Mouse (Mus musculus) heart, embryonic 15.5 days (tissue): ENCODE measurements around the gene Ino80b. TPM values are rescaled to one million over a fixed set of nuclear protein-coding genes. Genes with fewer than 3 reads are reported as not detected.

Source experiments
- ATAC-seq: fragments of 200-750 bp; cut with Nextera tagmentation; replicated peaks from 2 replicates; pipeline ENCODE4 v1.8.0; 2017; ENCODE audit warnings: low read depth, moderate TSS enrichment; ENCODE audit not compliant: insufficient number of reproducible peaks, insufficient read depth, low FRiP score
- H3K27ac ChIP-seq: fragments of 300-500 bp; sonication (generic); 2 replicates; pipeline ENCODE4 v1.5.1; 2015; ENCODE audit warnings: mild to moderate bottlenecking, inconsistent platforms
- H3K27me3 ChIP-seq: fragments of 300-500 bp; sonication (generic); 2 replicates; pipeline ENCODE4 v1.6.1; 2015; ENCODE audit warnings: inconsistent platforms
- H3K36me3 ChIP-seq: fragments of 300-500 bp; sonication (generic); 2 replicates; pipeline ENCODE4 v1.6.1; 2015; ENCODE audit warnings: mild to moderate bottlenecking, inconsistent platforms
- H3K4me1 ChIP-seq: fragments of 300-500 bp; sonication (generic); replicated peaks from 2 replicates; pipeline ENCODE4 v1.6.1; 2015; ENCODE audit warnings: inconsistent platforms
- H3K4me2 ChIP-seq: fragments of 300-500 bp; sonication (generic); 2 replicates; pipeline ENCODE4 v1.6.1; 2015; ENCODE audit warnings: inconsistent platforms, mild to moderate bottlenecking, moderate library complexity
- H3K4me3 ChIP-seq: fragments of 300-500 bp; sonication (generic); 2 replicates; pipeline ENCODE4 v1.5.1; 2015; ENCODE audit warnings: mild to moderate bottlenecking, inconsistent platforms
- H3K9ac ChIP-seq: fragments of 300-500 bp; sonication (generic); 2 replicates; pipeline ENCODE4 v1.6.1; 2015; ENCODE audit warnings: mild to moderate bottlenecking, inconsistent platforms
- H3K9me3 ChIP-seq: fragments of 300-500 bp; sonication (generic); replicated peaks from 2 replicates; pipeline ENCODE4 v1.6.1; 2016; ENCODE audit warnings: inconsistent platforms
- WGBS: fragments of 180-500 bp; shearing (Covaris S2); methylation state at CpG from one replicate; pipeline ENCODE4 v1.1.7; 2015; ENCODE audit warnings: mixed read lengths; 5-methylcytosine and 5-hydroxymethylcytosine counted together
- microRNA counts: library from miRNA; unstranded; fragments of <30 nt; microRNA quantifications from one replicate; lab custom pipeline; 2016
- microRNA-seq: library from miRNA; unstranded; fragments of <30 nt; microRNA quantifications from one replicate; pipeline ENCODE4, GENCODE M21; 2016
- polyA plus RNA-seq: library from polyadenylated mRNA; unstranded; fragments of >200 nt; fragmentation: Nextera tagmentation; extraction: Ambion mirVana; gene quantifications from 2 replicates; pipeline ENCODE4 v1.2.1, GENCODE M21; 2015

The Ino80b gene
- polyA plus RNA-seq, 1 experiment from 2014 or later, result 7.4 TPM

GRCm38 (mm10) chr6:83077630-83078323 lies 47.5 kb downstream of the Ino80b start, which contains the start of gene Pcgf1:
Gene Pcgf1, plus strand, starts transcription at chr6:83077869.
- peak; percentile 53 for ATAC-seq
- H3K9ac ChIP-seq, result peak within 1 kb of the TSS; percentile 83

GRCm38 (mm10) chr6:83074979-83075378 lies 50.3 kb downstream of the Ino80b start:
- 8% methylated on average over 2 of the region's 2 CpGs for WGBS
- Histone ChIP-seq H3K4me3 (no peak overlapping the region), H3K9me3 (no peaks in the 10 kb centered on the region), H3K36me3 (no peaks in the 10 kb centered on the region), H3K9ac (no peak overlapping the region), H3K4me2 (no peak overlapping the region), H3K27ac (no peak overlapping the region), H3K4me1 (peaks cover 26% of the 10 kb centered on the region), H3K27me3 (peaks cover 74% of the 10 kb centered on the region)
- ATAC-seq, result no peak

More at GRCm38 (mm10) chr6:83077630-83078323, 47.5 kb downstream of the Ino80b start, which contains the start of gene Pcgf1:
- peak within 1 kb of the TSS; percentile 86 for H3K27ac ChIP-seq
- peaks cover 13% of the 10 kb centered on the region for H3K4me1 ChIP-seq
- H3K4me2 ChIP-seq, result peak within 1 kb of the TSS; percentile 99
- peaks cover 56% of the 10 kb centered on the region for H3K27me3 ChIP-seq
- no peaks in the 10 kb centered on the region for H3K9me3 ChIP-seq
- H3K4me3 ChIP-seq, result peak within 1 kb of the TSS; percentile 84
- WGBS, result 1% methylated on average over 54 of the region's 54 CpGs
- H3K36me3 ChIP-seq, result peaks cover 14% of the 10 kb centered on the region

MicroRNAs encoded within 50 kb of the gene (microRNA counts, 519-probe panel; counts per million panel counts)
- 1,589 counts per million, percentile 9 among the panel's probes with 10 or more counts for microRNA mmu-miR-3470a+mmu-miR-3470b (lab: Ali Mortazavi, UCI)

Small RNA genes lying within 50 kb of the gene (microRNA-seq; reads per million reads assigned to microRNA genes)
- gene Mir3470a, result not detected

Other genes with a start within 250 kb of the Ino80b start
- 0.37 and 1.1 TPM in 2 replicates for gene Sema4f, start 185.7 kb downstream of the Ino80b start, polyA plus RNA-seq
- 0.57 and 1.0 TPM in 2 replicates for gene M1ap, start 178.5 kb downstream of the Ino80b start, polyA plus RNA-seq
- 7.1 and 10.8 TPM in 2 replicates for gene Dok1, start 92.0 kb downstream of the Ino80b start, polyA plus RNA-seq
- gene Loxl3, start 91.3 kb downstream of the Ino80b start, polyA plus RNA-seq, result 7.5 and 11.9 TPM in 2 replicates
- 110 and 136 TPM in 2 replicates for gene Aup1, start 70.9 kb downstream of the Ino80b start, polyA plus RNA-seq
- 71.2 and 83.4 TPM in 2 replicates for gene Htra2, start 70.2 kb downstream of the Ino80b start, polyA plus RNA-seq
- 0.28 and 1.1 TPM in 2 replicates for gene Dqx1, start 67.6 kb downstream of the Ino80b start, polyA plus RNA-seq
- 0.37 and 1.5 TPM in 2 replicates for gene Tlx2, start 55.1 kb downstream of the Ino80b start, polyA plus RNA-seq
- 13.8 and 18.6 TPM in 2 replicates for gene Pcgf1, start 47.6 kb downstream of the Ino80b start, polyA plus RNA-seq
- gene Lbx2, start 39.1 kb downstream of the Ino80b start, polyA plus RNA-seq, result 0.42 and 0.48 TPM in 2 replicates
- gene Ccdc142, start 23.8 kb downstream of the Ino80b start, polyA plus RNA-seq, result 2.3 and 2.4 TPM in 2 replicates
- gene Gm42688, start 23.8 kb downstream of the Ino80b start, polyA plus RNA-seq, result 1.9 and 2.6 TPM in 2 replicates
- 136 and 164 TPM in 2 replicates for gene Mrpl53, start 16.4 kb downstream of the Ino80b start, polyA plus RNA-seq
- 17.6 and 27.8 TPM in 2 replicates for gene Mogs, start 9.9 kb downstream of the Ino80b start, polyA plus RNA-seq
- gene Wbp1, start 3.9 kb downstream of the Ino80b start, polyA plus RNA-seq, result 81.9 and 99.5 TPM in 2 replicates
- gene Rtkn, start 10.0 kb upstream of the Ino80b start, polyA plus RNA-seq, result 19.3 and 26.2 TPM in 2 replicates
- gene Wdr54, start 31.0 kb upstream of the Ino80b start, polyA plus RNA-seq, result 3.4 and 4.3 TPM in 2 replicates
- 0.91 and 1.6 TPM in 2 replicates for gene 1700003E16Rik, start 31.0 kb upstream of the Ino80b start, polyA plus RNA-seq
- gene Dctn1, start 40.5 kb upstream of the Ino80b start, polyA plus RNA-seq, result 60.3 and 82.8 TPM in 2 replicates
- gene Slc4a5, start 94.4 kb upstream of the Ino80b start, polyA plus RNA-seq, result 0.22 and 0.28 TPM in 2 replicates
- 21.0 and 24.1 TPM in 2 replicates for gene Mthfd2, start 200.5 kb upstream of the Ino80b start, polyA plus RNA-seq
- 28.1 and 38.4 TPM in 2 replicates for gene Mob1a, start 200.6 kb upstream of the Ino80b start, polyA plus RNA-seq
- 220 and 294 TPM in 2 replicates for gene Bola3, start 223.7 kb upstream of the Ino80b start, polyA plus RNA-seq